Mouse (Mus musculus): ENCODE results near the gene Tmeff1.

Tmeff1 gene

DNA sequence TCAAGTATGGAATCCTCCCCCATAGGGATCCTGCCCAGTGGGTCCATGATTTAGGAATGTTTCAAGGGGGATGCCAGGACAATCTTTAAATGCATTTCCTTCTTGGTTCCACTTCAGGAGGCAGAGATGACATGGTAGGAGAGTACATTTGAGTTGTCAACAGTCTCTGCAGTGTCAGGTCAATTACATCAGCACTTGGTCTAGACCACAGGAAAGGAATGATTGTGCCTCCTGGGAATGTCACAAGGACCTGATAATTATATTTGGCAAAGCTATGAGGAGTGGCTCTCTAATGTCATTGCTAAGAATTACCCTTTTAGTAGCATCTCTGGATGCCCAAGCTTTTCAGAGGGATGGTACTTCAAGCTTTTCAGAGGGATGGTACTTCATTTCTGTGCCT lies 20.0 kb upstream of the Tmeff1 start:
- DNase-seq (ENCODE audit: low spot score in 2 of 2): no peak

DNA sequence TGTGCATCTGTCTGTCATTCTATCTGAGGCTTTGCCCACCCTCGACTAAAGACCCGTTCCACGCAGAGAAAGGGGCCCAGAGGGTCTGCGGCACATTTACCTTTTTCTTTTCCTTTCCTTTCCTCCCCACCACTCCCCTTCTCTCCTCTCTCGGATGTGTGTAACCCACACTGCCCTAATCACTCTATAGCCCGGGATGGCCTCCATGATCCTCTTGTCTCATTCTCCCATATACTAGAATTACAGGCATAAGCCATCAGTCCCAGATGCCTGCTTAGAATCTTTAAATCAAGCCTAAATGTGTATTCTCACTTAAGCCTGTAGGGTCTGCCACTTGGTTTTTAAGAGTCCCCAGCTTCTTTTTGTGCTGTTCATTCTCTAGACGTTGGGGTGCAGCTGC lies 8.6 kb upstream of the Tmeff1 start:
- DNase-seq (ENCODE audit: low spot score in 2 of 2): no peak

DNA sequence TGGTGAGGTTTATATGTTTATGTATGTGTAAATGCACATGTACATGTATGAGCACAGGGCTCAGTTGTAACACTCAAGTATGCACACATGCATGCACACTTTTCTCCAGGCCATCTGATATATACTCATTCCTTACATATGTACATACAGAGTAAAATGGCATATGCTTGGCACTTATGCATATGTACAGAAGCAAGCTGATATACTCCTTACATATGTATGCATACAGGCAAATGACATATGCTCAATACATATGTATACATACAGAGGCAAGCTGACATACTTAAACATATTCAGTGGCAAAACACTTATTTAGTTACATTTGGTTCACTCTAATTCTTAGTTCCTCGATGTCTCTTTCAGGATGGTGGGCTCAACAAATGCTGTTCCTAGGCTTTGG lies 7.1 kb upstream of the Tmeff1 start:
- DNase-seq (ENCODE audit: low spot score in 2 of 2): no peak

DNA sequence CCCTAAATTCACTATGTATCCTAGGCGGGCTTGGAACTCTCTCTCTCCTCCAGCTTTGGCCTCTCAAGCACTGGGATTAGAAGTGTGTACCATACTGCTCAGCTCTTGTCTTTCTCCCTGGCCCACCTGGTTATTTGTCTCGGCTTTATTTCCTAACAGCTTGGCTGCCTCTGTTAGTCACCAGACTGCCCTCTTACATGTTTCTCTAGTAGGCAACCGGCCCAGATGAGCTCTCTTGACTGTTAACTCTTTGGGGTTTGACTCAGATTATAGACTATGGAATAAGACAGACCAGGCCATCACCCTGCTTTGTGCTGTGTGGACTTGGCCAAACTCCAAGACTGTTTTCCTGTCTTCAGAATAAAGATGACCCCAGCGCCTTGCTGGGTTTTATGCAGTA lies 6.6 kb upstream of the Tmeff1 start:
- no peak for DNase-seq (ENCODE audit: low spot score in 2 of 2)

DNA sequence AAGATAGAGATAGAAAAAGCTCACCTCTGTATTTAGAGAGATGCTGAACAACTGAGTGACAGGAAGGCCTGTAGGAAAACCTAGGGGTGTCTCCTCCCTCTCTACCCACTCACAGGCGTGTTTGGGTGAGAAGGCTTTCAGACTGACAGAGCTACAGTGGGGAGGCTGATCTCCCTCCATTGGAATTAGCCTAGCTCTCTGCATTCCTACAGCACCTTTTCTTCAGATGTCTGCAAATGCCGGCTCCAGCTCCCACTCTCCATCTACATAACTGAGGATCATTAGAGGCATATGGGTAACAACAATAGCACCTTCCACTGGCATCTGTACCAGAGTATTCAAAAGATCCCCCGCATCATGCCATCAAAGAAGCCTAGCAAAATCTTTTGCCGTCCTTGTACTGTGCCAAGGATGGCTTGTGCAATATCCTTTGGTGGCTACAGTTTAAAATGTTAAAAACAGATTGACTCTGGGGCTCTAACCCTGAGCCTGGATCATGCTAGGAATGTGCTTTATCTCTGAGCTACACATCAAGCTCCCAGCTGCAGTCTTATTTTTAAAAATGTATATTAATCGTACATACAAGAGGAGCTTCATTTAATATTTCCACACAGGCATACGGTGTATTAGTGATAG lies 5.4 kb upstream of the Tmeff1 start:
- DNase-seq (ENCODE audit: low spot score in 2 of 2): no peak

DNA sequence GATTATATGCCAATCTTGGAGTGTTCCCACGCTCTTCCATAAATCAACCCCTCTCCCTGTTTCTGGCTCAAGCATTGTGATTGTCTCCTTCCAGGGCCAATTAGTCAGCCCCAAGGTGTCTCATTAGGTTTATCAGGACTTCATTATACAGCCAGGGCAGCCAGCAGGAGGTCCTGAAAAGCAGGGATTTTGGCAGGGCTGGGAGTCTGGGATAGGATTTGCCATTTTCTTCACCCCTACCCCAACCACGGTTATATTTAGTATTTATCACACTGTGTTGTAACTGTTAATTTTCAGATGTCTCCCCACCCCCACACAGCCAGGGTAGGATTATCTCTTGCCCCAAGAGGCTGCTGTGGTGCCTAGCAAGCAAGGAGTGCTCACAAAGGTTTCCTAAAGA lies 3.8 kb upstream of the Tmeff1 start:
- no peak for DNase-seq (ENCODE audit: low spot score in 2 of 2)

DNA sequence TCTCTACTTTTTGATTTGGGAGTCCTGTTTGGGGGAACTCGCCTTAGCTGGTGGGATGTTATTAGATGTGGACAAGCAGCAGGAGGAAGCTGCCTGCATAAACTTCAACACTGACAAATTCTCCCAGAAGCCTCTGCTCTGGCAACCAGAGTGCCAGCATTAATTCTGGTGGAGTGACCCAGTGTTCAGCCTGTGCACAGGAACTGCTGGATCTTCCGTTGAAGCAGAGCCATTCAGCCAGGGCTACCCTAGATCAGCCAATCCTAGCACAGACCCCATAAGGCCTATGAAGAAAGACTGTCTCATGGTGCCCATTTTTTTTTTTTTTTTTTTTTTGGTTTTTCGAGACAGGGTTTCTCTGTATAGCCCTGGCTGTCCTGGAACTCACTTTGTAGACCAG lies 3.0 kb upstream of the Tmeff1 start:
- no peak for DNase-seq (ENCODE audit: low spot score in 2 of 2)

DNA sequence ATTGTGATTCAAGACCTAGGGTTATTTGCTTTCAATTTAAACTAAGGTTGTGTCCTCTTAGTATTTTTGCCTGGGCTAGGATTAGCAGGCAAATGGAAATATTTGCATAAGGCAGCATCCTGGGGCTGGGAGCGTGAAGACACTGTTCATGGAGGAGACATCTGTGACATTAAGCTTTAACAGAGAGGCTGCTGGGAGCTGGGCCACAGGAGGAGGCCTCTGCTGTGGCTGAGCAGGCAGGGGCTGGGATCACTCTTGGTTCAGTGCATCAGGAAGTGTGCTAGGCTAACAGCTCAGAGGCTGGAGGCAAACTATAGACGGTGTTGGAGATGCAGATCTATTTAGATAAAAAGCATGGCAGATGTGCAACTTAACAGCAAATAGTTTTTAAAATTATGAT lies 2.0 kb upstream of the Tmeff1 start:
- DNase-seq (ENCODE audit: low spot score in 2 of 2): no peak

DNA sequence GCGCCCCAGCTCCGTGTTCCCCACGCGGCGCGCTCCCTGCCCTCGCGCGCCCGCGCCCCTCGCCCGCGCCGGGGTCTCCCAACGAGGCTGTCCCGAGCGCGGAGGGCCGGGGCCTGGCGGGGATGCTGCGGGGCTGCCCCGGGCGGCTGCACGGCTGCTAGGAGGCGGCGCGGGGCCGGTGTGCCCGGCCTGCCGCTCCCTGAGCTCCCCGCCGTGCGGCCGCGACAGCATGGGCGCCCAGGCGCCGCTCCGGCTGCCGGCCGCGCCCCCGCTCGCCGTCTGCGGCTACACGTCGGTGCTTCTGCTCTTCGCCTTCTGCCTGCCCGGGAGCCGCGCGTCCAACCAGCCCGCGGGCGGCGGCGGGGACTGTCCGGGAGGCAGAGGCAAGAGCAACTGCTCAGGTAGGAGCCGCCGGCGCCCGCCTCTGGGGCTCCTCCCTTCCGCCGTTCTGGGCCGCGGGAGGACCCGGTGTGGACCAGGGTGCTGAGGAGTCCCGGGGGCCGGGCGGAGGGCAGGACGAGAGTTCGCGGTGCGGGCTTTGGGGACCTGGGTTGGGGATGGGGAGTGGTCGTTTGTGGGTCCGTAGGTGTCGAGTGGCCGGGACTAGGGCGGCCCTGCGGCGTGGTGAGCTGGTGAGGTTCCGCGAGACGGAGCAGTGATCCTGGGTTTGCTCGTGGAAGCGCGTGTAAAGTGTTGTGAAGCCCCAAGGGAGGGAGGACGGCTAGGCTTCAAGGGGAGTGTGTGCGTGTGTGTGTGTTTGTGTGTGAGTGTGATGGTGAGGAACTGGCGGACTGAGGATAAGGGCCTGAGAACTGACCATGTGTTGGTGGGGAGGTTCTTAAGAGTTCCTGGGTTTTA lies 496 bp downstream of the Tmeff1 start:
- DNase-seq (ENCODE audit: low spot score in 2 of 2): no peak

DNA sequence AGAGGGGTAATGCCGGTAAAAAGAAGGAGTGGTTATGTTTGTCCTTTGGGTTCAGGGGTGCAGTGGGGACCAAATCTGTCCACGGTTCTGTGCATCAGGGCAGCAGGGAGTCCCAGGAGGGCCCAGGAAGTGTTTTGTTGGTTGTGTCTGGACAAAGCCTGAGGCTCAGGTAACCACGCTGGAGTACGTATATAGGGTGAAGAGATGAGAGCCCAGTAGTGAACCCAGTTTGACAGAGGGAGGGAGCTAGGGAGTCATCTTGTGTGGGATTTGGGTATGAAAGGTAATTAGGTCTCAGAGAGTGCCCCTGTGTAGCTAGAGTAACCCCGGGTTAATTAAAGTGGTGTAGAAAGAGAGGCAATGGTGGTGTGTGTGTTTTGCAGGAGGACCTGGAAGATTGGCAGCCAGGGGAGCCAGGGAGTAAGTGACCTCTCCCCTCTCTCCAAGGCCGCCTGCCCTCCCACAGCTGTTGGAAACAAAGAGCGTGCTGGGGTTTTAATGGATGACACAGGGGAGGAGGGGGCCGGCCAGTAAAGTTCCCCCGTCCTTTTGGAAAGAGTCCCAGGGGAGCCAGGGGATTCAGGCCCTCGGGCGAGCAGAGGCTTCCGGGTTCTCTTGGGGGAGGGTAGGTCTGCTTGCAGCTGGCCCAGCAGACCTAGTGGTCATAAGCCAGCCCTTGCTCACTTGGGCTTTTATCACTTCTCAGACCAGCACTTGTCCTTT lies 1.3 kb downstream of the Tmeff1 start:
- peak in 1 of 2 experiments; percentile 27 for DNase-seq (ENCODE audit: low spot score in 2 of 2)

DNA sequence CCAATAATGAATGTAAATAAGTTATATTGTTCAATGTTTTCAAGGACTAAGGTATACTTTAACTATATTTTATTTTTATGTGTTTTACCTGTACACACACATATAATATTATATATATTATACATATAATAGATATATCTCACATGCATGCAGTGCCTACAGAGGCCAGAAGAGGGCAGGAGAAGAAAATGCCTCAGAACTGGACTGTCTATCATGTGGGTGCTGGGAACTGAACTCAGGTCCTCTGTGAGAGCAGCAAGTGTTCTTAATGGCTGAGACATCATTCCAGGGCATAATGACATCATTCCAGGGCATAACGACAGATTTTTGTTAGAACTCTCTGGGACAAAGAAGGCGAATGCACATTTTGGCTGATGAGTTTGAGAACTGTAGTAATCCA lies 2.6 kb downstream of the Tmeff1 start:
- DNase-seq (ENCODE audit: low spot score in 2 of 2): no peak

DNA sequence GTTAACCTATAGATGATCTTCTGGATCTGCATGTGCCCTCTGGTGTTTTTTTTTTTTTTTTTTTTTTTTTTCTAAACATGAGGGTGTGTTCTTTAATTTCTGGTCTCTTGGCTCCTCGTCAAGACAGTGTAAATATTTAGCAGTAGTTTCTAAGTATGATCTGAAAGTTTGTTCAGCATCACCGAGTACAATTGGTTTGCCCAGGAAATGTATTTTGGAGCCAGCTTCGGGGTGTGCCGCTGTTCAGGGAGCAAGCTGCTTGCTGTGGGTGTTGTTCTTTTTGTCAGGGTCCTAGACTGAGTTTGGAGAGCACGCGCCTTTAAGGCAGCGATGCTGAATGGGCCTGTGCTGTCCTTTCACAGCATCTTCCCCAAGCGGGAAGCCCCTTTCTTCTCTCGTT lies 3.6 kb downstream of the Tmeff1 start:
- DNase-seq (ENCODE audit: low spot score in 2 of 2): no peak

DNA sequence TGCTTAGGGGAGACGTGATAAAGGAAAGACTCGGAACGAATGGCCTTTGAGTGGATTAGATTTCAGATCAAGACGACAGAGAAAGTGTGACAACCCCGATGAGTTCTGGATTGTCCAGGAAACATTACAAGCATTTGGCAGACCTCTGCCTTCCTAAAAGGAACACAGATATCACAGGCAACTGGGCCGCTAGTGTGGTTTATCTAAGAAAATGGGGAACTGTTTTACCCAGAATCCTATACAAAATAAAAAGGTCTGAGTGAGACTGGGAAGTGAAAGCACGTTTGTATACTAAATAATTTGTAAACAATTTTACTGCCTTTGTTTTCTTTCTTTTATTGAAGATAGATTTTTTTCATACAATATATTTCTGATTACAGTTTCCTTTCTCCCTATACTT lies 5.9 kb downstream of the Tmeff1 start:
- DNase-seq (ENCODE audit: low spot score in 2 of 2): no peak

DNA sequence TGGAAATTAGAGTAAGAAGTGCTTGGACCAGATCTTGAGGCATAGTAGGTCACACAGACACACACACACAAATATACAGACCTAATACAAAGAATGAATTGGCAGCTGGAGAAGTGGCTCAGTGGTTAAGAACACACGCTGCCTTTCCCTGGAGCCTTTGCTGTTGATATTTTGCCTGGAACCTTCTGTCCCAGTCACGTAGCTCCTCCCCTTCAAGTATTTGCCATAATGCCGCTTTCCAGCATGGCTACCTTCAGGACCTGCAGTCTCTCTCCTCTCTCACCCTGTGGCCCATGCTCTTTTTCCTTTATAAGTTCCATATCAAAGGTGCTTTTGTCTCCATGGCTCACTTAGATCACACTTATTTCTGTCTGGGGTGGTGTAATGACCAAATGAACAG lies 6.4 kb downstream of the Tmeff1 start:
- no peak for DNase-seq (ENCODE audit: low spot score in 2 of 2)

DNA sequence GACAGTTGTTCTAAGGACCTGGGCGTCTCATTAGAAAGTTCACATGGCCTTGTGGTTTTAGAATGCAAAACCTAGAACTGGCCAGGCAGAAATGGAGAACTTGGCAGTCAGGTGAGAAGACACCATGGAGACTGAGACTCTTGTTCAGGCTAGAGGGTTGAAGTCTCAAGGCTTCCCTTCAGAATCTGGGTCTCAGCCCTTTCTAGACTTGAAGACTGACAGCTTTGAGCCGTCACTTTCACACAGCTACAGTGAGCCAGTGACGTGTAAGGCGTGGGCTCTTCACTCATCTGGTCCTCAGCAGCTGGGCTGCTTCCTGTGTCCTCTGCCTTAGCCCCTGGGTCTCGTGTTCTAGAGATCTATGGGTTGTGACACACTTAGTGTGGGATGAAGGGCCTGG lies 7.4 kb downstream of the Tmeff1 start:
- no peak for DNase-seq (ENCODE audit: low spot score in 2 of 2)

DNA sequence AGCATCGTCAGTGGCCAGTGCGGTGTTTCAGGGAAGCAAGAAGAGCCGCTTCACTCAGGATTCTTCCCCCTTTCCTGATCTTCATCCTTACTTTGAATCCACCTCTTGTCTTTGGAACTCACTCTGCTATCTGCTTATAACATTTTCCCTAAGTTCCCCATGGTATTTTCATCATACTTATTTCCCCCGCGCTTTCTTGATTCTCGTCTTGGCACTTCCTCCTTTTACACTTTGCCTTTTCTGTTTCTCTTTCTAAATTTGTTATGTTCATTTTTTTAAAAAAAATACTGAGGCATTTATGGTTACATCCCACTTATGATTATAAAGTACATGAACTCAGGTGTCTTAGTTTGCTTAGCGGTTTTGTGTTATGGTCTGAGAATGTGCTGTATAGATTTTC lies 7.9 kb downstream of the Tmeff1 start:
- DNase-seq (ENCODE audit: low spot score in 2 of 2): no peak

DNA sequence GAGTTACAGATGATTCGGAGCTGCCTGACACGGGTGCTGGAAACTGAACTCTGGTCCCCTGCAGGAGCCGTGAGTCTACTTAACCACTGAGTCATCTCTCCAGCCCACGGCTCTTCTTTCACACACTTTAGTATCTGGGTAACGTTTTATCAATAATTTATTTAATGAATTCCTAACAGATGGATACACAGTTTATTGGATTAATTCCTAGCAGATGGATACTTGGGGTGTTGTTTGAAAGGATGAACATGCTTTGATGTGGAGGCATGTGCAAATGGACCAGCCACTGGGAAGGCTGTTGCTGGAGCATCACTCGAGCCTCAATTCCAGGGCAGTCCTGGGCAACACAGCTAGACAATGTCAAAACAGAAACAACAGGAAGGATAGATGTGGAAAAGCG lies 11.1 kb downstream of the Tmeff1 start:
- DNase-seq (ENCODE audit: low spot score in 2 of 2): no peak

DNA sequence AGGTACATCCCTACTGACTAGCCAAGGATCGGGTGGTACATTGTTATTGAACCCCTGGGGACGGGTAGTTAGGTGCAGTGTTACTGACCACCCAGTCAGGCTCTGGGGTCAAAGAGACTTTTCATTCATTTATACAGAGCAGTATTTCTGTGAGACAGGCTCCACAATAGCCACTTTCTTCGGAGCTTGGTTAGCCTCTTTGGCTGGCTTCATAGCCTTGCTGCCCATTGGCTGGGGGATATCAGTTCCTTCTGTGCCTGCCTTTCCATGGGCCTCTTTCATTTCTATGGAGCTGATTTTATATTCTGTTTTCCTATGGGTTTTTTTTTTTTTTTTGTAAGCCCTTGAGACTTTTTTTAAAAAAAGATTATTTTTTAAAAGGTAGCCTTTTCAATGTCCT lies 20.7 kb downstream of the Tmeff1 start:
- no peak for DNase-seq (ENCODE audit: low spot score in 2 of 2)

DNA sequence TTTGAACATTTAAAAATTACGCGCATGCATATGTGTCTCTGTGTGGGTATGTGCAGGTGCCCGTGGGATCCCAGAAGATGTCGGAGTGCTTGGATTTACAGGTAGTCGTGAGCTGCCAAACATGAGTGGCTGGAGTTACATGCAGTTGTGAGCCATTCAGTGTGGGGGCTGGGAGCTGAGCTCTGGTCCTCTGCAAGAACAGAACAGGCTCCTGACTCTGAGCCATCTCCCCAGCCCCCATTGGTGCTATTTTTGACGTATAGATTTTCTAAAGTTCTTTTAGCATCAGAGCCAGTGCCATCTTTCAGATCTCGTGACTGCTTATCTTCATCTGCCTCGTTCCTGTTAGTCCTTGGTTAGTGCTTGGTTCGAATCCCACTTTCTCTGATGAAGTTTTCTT lies 24.5 kb downstream of the Tmeff1 start:
- DNase-seq (ENCODE audit: low spot score in 2 of 2): peak in 1 of 2 experiments; percentile 40

DNA sequence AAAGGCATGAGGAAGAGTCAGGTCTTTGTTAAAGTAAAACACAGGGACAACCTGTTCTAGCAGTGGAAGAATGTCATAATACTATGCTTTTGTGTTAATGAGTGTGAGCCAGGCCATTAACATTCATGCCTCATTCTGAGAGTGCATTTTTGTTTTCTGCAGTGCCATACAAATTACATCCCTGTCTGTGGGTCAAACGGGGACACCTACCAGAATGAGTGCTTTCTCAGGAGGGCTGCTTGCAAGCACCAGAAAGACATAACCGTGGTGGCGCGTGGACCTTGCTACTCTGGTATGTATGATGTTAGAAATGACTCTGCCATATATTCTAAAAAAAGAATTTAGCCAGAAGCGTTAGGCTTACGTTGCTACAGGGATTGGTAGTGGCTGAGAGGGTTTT lies 25.3 kb downstream of the Tmeff1 start:
- no peak for DNase-seq (ENCODE audit: low spot score in 2 of 2)

DNA sequence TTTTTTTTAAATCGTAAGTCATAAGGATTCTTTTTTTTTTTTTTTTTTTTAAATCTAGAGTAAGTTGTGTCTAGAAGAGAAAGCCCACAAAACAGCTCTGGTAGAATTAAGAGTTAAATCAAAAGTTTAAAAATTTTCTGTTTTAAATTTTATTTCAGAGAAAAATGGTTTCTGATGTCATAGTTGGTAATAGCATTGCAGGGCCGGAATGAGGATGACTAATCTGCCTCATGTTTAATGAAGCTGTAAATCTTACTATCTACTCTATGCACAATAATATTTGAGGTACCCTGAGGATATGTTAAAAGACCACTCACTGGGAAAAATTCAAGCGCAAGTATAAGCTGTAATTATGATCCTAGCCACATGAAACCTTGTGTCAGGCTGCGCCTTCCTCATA lies 30.5 kb downstream of the Tmeff1 start:
- DNase-seq (ENCODE audit: low spot score in 2 of 2): no peak

DNA sequence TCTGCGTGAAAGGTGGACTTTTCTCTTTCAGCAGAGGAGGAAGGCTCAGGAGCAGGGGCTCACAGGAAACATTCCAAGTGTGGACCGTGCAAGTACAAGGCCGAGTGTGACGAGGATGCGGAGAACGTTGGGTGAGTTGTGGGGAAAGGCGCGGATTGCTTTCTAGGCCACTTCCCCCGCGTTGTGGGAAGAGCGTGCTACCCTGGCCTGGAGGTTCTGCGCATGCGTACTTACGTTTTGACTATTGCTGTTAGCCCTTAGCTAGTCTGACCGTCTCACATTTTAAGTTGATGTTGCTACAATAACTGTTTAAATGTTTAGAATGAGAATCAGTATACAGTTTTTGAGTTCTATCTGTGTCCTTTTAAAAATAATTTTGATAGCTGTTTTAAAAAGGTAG lies 32.2 kb downstream of the Tmeff1 start:
- no peak for DNase-seq (ENCODE audit: low spot score in 2 of 2)

DNA sequence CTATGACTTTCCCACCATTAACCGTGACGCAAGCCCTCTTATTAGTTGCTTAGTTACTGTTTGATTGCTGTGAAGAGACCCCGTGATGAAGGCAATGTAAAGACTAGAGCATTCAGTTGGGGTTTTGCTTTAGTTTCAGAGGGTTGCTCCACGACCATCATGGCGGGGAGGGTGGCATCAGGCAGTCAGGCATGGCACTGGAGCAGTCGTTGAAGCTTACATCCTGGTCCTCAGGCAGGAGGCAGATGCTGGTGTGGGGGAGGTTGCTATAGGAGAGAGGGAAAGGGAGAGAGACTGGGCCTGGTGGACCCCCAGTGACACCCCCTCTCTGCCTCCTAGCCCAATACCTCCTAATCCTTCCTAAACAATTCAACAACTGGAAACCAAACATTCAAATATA lies 35.1 kb downstream of the Tmeff1 start:
- DNase-seq (ENCODE audit: low spot score in 2 of 2): no peak
